Mouse (Mus musculus) embryonic fibroblast, embryonic 13.5 days (primary cell): ENCODE measurements at regions not wholly inside any gene's neighbourhood (a gene's known extent, or its start where the extent isn't known, plus 50 kb on each side); places are given as distances from the start of the nearest gene placed in this dataset.

Experiments
- H3K27ac ChIP-seq: 2 replicates; pipeline ENCODE4 v1.5.1; 2012; ENCODE audit warnings: low read length, control low read depth, inconsistent platforms; ENCODE audit not compliant: insufficient read depth
- H3K4me1 ChIP-seq: 2 replicates; pipeline ENCODE4 v1.6.1; 2011; ENCODE audit warnings: low read length; ENCODE audit not compliant: control insufficient read depth, insufficient read depth
- H3K4me3 ChIP-seq: 2 replicates; pipeline ENCODE4 v1.5.1; 2011; ENCODE audit warnings: mild to moderate bottlenecking, control low read depth, low read length; ENCODE audit not compliant: insufficient read depth
- CTCF ChIP-seq: IDR thresholded peaks from 2 replicates; pipeline ENCODE4 v1.5.1; 2011; ENCODE audit warnings: mild to moderate bottlenecking, control low read depth, low read length, moderate library complexity, borderline replicate concordance; ENCODE audit not compliant: insufficient read depth
- POLR2A ChIP-seq: IDR thresholded peaks from 2 replicates; pipeline ENCODE4 v1.6.1; 2011; ENCODE audit warnings: low read depth, mild to moderate bottlenecking, control low read depth, low read length, moderate library complexity

DNA sequence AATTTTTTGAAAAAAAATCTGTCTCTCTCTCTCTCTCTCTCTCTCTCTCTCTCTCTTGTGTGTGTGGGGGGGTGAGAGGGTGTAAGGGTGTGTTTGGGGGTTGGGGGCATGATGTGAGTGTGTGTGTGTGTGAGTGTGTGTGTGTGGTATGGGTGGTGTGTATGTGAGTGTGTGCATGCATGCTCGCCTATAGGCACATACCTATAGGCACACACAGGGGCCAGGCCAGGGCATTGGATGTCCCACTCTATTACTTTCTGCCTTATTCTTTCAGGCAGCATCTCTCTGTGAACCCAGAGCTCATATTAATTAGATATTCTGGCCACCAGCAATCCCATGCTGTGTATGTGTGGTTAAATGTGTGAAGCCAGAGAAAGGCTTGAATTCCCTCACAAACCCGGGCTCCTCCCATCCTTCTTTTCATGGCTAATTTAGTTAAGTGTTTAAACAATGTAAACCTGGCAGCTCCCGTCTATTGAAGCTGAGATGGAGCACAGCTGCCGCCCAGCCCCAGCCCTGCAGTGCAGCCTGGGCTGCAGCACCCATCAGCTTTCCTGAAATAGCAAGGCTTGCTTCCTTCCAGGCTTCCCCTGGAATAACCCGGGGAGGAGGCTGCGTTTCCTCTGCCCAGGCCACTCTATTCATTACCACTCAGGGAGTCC lies 288.8 kb upstream of the Zfp637 start:
- no peak for TF ChIP-seq CTCF
- no peak for TF ChIP-seq POLR2A
- H3K4me1 ChIP-seq = no peaks in the 10 kb centered on the region
- no peak overlapping the region for H3K4me3 ChIP-seq
- 0 out of 2 replicates have a peak overlapping the region, but pooled peaks have one; percentile 9 for H3K27ac ChIP-seq

DNA sequence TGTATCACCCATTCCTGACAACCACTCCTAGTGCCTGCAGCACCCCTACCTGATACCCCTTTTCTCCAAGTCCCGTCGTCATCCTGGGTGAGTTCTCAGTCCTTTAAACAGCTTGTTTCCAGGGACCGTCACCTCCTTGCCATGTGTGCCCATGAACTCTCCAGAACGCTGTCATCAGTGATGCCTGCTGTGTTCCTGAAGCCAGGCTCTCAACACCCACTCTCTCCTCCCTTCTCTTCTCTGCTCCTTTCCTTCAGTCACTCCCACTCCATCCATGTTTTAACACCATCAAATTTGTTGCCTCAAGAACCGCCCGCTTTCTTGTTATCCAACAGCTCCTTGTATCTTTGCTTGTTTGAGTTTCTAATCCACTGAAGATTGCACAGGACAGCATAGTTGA lies 277.8 kb upstream of the Zfp637 start:
- TF ChIP-seq CTCF (no peak), POLR2A (no peak)
- peaks cover 8% of the 10 kb centered on the region for H3K4me1 ChIP-seq
- no peak overlapping the region for H3K27ac ChIP-seq
- no peak overlapping the region for H3K4me3 ChIP-seq

DNA sequence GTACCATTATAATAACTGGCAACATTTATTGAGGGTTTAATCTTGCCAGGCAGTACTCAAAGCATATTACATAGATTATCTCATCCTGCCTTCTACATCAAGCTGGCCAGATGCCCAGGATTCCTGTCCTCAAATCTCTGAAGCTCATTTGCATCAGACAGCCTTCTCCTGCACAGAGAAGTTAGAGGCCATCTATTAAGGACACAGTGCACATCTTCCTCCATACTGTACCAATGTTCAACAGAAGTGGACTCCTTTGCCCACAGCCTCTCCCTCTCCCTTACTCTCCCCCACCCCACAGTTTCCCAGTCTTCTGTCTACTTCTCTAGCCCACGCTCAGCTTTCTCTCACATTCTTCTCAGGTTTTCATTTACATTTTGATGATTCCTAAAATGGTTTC lies 277.3 kb upstream of the Zfp637 start:
- Histone ChIP-seq H3K27ac (0 out of 2 replicates have a peak overlapping the region, but pooled peaks have one; percentile 21), H3K4me1 (peaks cover 8% of the 10 kb centered on the region), H3K4me3 (no peak overlapping the region)
- TF ChIP-seq POLR2A = no peak
- no peak for TF ChIP-seq CTCF

DNA sequence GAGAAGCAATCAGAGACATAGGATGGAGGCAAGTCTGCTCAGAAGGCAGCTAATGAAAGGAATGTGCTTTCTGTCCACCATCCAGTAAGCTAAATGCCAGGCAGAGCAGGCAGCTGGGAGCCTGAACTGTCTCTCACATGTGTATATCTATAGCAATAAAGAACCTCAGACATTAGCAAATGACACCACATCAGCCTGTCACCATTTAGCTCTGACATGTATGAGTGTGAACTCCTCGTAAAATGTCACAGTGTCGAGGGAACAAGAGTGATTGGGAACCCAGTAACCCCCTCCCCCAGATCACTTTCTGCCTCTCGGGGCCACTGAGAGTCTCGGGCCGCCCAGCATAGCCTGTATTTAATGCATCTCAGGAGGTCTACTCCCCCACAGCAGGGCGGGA lies 274.2 kb upstream of the Zfp637 start:
- Histone ChIP-seq H3K4me1 (peaks cover 8% of the 10 kb centered on the region), H3K27ac (no peak overlapping the region), H3K4me3 (no peak overlapping the region)
- TF ChIP-seq POLR2A (no peak), CTCF (no peak)

DNA sequence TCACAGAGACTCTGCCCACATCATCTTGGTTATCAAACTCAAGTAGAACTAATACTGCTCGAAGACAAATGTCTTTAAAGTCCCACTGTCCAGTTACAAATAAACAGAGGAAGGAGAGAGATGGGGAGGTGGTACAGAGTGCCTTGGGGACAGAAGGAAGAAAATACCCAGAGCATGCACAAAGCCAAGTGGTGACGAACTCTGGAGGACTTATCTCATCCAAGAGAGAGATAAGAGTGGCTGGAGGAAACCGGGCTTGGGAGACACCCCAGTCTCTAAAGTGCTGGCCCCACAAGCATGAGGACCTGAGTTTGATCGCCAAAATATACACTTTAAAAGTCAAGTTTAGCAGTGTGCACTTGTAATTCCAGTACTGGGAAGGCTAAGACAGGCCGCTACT lies 273.3 kb upstream of the Zfp637 start:
- TF ChIP-seq POLR2A (no peak), CTCF (no peak)
- H3K4me3 ChIP-seq = no peak overlapping the region
- peaks cover 8% of the 10 kb centered on the region for H3K4me1 ChIP-seq
- no peak overlapping the region for H3K27ac ChIP-seq

DNA sequence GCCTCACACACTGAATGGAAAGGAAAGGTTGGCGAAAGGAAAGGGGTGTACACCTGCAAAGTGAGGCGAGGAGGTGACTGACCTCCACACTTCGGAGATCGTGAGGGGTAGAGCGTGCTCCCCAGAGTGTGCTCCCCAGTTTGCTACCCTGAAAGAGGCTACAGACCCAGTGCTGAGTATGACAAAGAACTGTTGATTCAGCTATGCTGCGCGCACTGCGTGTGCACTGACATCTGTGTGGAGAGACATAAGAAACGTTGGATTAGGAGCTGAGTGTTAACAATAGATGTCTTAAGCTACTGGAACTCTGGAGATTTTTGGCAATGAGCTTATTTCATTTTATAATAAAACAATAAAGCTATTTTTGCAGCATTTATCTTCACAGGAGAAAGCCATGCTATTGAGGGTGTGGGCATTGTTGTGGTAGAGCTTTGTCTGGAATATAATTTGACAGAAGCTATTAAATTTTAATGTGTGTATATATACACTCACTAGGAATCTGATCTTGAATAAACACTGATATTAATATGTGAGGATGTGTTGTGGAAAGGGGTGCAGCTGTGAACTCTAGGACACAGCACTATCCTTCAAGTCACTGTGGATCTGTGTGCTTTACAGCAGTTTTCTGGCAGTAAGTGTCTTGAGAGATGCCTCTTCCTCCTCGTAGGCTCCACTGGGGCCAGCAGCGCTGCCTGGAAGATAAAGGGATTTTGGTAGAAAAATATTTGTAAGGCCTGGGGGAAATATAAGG lies 271.2 kb upstream of the Zfp637 start:
- Histone ChIP-seq H3K4me3 (no peak overlapping the region), H3K4me1 (peaks cover 6% of the 10 kb centered on the region), H3K27ac (no peak overlapping the region)
- TF ChIP-seq CTCF = no peak

DNA sequence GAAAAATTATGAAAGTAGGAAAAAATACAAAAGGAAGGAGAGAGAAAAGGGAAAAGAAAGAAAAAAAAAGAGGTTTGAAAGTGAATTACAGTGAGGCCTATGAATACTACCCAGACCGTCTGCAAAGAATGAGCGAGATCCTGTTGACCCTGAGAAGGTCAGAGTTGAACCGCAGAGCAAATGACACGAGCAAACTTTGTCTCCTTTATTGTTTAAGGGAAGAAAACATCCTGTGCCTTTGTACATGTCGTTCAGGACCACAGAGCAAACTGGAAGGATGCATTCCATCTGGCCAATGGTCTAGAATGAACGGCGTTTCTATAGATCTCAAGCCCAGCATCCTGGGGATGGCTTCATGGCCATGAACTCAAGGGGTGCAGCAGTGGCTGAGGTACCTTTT lies 270.6 kb upstream of the Zfp637 start:
- no peak for TF ChIP-seq CTCF
- TF ChIP-seq POLR2A = no peak
- H3K4me3 ChIP-seq = no peak overlapping the region
- no peak overlapping the region for H3K27ac ChIP-seq
- peaks cover 6% of the 10 kb centered on the region for H3K4me1 ChIP-seq

DNA sequence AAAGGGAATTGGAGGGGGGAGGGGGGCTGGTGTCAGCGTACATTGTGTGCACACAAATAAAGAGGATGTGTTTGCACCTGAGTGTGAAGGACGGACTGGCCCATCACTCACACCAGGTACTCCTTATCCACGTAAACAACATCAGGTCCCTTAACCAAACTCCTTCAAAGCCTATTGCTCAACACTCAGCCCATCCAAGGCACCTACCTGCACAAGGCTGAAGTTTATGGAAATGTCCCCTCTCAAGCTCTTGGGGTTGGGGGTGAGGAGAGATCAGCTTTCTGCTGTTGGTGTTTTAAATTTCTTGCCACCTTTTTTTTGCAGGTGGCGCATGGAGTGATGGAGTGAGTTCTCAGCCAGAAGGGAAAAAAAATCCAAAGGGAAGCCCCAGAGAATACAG lies 270.2 kb upstream of the Zfp637 start:
- Histone ChIP-seq H3K4me3 (no peak overlapping the region), H3K4me1 (peaks cover 5% of the 10 kb centered on the region), H3K27ac (no peak overlapping the region)
- TF ChIP-seq CTCF = no peak
- no peak for TF ChIP-seq POLR2A

DNA sequence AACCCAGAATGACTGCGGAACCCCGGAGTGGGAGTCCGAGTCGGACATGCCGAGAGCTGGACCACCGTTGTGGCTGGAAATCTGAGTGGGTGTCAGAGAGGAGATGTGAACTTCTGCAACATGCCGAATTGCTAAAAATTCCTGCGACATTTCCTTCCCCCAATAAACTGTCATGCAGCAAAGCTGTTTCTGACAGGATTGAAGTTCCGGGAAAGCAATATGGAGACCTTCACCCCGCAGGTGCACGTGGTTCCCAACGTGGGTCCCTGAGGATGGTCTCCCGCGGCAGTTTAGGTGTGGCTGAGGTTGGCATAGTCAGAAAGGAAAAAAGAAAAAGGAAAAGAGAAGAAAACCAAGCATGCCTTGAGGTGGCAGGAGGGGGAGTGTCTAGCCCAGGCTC lies 269.0 kb upstream of the Zfp637 start:
- Histone ChIP-seq H3K27ac (no peak overlapping the region), H3K4me3 (no peak overlapping the region), H3K4me1 (peaks cover under 1% of the 10 kb centered on the region; the same call in 1 of the 2 replicates)
- TF ChIP-seq POLR2A = no peak
- no peak for TF ChIP-seq CTCF

DNA sequence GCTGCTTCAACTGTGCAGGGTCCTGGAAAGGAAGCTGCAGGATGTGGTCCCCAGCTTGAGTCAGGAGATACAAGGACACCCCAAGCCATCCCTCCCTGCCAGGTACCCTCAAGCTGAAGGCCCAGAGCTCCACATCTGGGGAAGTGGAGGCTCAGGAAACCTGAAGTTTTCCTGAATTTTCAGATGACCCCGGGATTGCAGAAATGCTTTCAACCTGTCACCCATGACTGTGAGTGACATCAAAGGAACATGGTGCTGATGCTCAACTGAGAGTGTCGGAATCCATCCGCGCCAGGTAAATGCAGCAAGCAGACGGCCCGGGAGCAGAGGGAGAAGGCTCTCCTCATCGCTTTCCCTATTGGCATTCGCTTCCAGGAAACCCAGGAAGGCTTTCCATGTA lies 267.6 kb upstream of the Zfp637 start:
- TF ChIP-seq POLR2A (no peak), CTCF (no peak)
- H3K27ac ChIP-seq = no peak overlapping the region
- no peaks in the 10 kb centered on the region for H3K4me1 ChIP-seq
- H3K4me3 ChIP-seq = no peak overlapping the region

DNA sequence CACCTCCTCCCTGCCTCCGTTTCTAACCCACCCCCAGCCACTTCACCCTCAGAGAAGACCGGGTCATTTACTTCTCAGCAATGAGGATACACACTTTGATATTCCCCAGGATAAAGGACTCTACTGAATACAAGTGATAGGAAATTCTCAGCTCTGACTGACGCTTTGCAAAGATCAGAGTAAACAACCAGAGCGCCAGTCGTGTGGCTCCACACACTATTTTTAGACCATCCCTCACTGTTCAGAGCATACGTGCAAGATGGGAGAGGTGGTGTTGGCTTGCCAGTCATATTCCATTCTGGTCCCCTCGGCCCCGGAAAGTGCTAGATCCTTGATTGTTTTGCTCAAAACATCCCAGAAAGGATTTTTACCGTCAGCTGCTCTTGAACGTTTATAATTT lies 266.8 kb upstream of the Zfp637 start:
- Histone ChIP-seq H3K4me3 (no peak overlapping the region), H3K4me1 (no peaks in the 10 kb centered on the region), H3K27ac (no peak overlapping the region)
- no peak for TF ChIP-seq POLR2A
- TF ChIP-seq CTCF = no peak

DNA sequence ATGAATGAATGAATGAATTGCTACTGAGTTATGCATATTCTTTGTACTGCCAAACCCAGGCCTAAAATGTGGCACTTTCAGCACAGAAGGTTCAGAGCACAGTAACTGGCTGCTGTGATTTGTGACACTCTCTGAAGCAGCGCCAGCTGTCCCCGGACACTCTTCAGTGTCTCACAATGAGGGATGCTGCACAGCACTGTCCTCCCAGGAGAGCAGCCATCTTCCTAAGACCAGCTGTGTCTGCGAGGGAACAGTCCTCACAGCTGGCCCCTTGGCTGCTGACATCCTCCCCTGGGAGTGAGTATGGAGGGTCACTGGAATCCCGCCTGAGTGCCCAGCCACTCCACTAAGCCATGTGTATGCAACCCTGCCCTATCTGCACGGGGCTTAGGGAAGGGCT lies 265.9 kb upstream of the Zfp637 start:
- Histone ChIP-seq H3K4me3 (no peak overlapping the region), H3K4me1 (no peaks in the 10 kb centered on the region), H3K27ac (no peak overlapping the region)
- TF ChIP-seq POLR2A (no peak), CTCF (no peak)
